Mouse (Mus musculus) kidney, adult 2 months (tissue): ENCODE measurements around the gene Hist1h4k. TPM values are rescaled to one million over a fixed set of nuclear protein-coding genes. Genes with fewer than 3 reads are reported as not detected.
"Not testable (repeated sequence)": the region's sequence is repeated elsewhere in the genome, so short reads cannot be mapped to it uniquely, and the experiment has no call there.

ENCODE experiments used
- DNase-seq: peaks from one replicate; pipeline ENCODE4 v3.0.0; 2021
- H3K27ac ChIP-seq: fragments of 200-500 bp; 2 replicates; pipeline ENCODE4 v1.5.1; 2012; ENCODE audit warnings: low read depth, low read length, control low read depth, inconsistent platforms; ENCODE audit not compliant: insufficient read depth
- H3K27me3 ChIP-seq: fragments of 200-500 bp; replicated peaks from 2 replicates; pipeline ENCODE4 v1.6.1; 2012; ENCODE audit warnings: mild to moderate bottlenecking, moderate library complexity, low read length, inconsistent platforms; ENCODE audit not compliant: control insufficient read depth, insufficient read depth
- H3K36me3 ChIP-seq: fragments of 200-500 bp; 2 replicates; pipeline ENCODE4 v1.6.1; 2012; ENCODE audit warnings: mild to moderate bottlenecking, moderate library complexity, low read length, inconsistent platforms; ENCODE audit not compliant: control insufficient read depth, insufficient read depth
- H3K4me1 ChIP-seq: fragments of 200-500 bp; 2 replicates; pipeline ENCODE4 v1.6.1; 2011; ENCODE audit warnings: low read length; ENCODE audit not compliant: control insufficient read depth, insufficient read depth
- H3K4me3 ChIP-seq: fragments of 200-500 bp; 2 replicates; pipeline ENCODE4 v1.5.1; 2011; ENCODE audit warnings: mild to moderate bottlenecking, low read depth, low read length, control low read depth; ENCODE audit not compliant: insufficient read depth
- CTCF ChIP-seq: fragments of 200-500 bp; conservative IDR thresholded peaks from 2 replicates; pipeline ENCODE4 v1.5.1; 2011; ENCODE audit warnings: low read depth, mild to moderate bottlenecking, control low read depth, low read length, moderate library complexity, mixed read lengths; ENCODE audit not compliant: insufficient read depth, insufficient read length
- POLR2A ChIP-seq: fragments of 200-500 bp; IDR thresholded peaks from one replicate; pipeline ENCODE4 v1.6.1; 2011; ENCODE audit warnings: low read depth, low read length, control low read depth
- WGBS: fragments of 180-500 bp; shearing (Covaris S2); methylation state at CpG from one replicate; pipeline ENCODE4 v1.1.7; 2018; 5-methylcytosine and 5-hydroxymethylcytosine counted together
- polyA plus RNA-seq: library from polyadenylated mRNA; depleted of rRNA; stranded (reverse); fragments of >200 nt; gene quantifications from 2 replicates; pipeline ENCODE4 v1.2.3, GENCODE M21; 2012

The Hist1h4k gene
- polyA plus RNA-seq, 1 experiment: 6.8 TPM

DNA sequence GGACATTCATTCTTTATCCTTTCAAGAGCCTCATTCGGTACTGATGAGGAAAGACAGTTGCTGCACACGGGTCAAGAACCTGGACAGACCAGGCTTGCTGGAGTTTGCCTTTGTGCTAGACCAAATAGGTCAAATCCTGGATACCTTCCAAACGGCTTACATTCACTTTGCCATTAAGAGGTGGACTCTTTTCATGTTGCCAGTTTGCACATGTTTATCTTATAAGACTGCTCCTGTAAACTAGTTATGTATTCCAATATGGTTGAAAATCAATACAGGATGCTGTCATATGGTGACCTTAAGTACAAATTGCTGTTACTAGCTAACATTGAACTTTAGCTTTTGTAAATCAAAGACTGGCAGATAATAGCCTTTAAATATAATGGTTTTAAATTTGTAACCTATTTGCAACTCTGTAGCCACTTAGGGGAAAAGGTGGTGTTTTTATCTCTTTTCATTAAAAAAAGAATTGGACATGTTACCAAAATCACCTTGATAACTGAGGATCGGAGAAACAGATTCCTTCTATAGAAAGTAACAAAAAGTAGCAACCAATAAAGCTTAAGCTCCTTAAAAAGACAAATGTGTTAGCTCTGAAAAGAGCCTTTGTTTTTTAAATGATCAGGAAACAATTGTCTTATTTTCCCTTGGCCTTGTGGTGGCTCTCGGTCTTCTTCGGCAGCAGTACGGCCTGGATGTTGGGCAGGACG, 36.0 kb upstream of the Hist1h4k start:
- no peak for TF ChIP-seq CTCF
- no peak for TF ChIP-seq POLR2A
- Histone ChIP-seq H3K27ac (no peak overlapping the region), H3K4me1 (no peaks in the 10 kb centered on the region), H3K27me3 (no peaks in the 10 kb centered on the region; the same call in none of the 2 replicates), H3K36me3 (no peaks in the 10 kb centered on the region), H3K4me3 (no peak overlapping the region)
- DNase-seq: no peak
- 21% methylated on average over 8 of the region's 8 CpGs for WGBS

DNA sequence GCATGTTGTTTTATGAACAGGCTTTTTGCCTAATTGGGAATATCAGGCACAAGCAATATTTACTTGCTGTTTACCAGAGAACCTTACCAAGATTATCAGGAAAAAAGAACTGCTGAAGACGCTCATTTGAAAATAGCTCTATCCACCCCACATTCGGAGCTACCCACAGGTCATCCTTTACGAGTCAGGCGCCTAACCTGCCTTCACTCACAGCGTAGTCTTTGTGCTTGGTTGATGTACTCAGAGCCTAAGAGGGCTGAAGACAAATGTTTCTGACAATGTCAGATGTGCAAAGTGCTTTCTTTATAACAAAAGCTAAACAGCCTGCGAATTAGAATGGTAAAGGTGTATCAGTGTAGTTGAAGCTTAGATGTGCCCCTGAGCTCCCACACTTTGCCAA, 34.0 kb upstream of the Hist1h4k start:
- H3K27ac ChIP-seq: no peak overlapping the region
- no peaks in the 10 kb centered on the region; the same call in none of the 2 replicates for H3K27me3 ChIP-seq
- H3K36me3 ChIP-seq: no peaks in the 10 kb centered on the region
- H3K4me3 ChIP-seq: no peak overlapping the region
- no peak for TF ChIP-seq POLR2A
- TF ChIP-seq CTCF: no peak
- no peaks in the 10 kb centered on the region; the same call in 1 of the 2 replicates for H3K4me1 ChIP-seq
- no peak for DNase-seq
- WGBS: 58% methylated on average over 6 of the region's 6 CpGs

DNA sequence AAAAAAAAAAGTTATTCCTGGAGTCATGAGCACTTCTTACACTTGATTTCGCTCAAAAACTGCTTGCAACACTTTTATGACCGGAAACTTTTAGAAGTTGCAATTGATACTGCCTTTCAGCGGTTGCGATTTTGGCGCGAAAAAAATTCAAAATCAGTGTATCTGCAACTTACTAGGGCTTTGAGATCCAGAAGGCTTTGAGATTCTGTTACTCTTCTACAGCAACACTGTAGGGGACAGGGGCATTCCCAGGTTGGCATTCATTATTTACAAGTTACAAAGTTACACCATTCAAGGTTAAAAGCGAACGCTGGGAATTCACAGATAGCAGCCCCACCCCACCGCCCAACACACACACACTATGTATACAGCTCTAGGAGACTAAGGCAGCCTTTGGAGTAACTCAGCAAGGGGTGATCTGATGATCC, 33.4 kb upstream of the Hist1h4k start:
- 6% methylated on average over 9 of the region's 9 CpGs for WGBS
- Histone ChIP-seq H3K27me3 (no peaks in the 10 kb centered on the region; the same call in none of the 2 replicates), H3K36me3 (no peaks in the 10 kb centered on the region), H3K27ac (no peak overlapping the region), H3K4me3 (no peak overlapping the region), H3K4me1 (no peaks in the 10 kb centered on the region; the same call in 1 of the 2 replicates)
- TF ChIP-seq POLR2A (no peak), CTCF (no peak)
- DNase-seq: no peak

DNA sequence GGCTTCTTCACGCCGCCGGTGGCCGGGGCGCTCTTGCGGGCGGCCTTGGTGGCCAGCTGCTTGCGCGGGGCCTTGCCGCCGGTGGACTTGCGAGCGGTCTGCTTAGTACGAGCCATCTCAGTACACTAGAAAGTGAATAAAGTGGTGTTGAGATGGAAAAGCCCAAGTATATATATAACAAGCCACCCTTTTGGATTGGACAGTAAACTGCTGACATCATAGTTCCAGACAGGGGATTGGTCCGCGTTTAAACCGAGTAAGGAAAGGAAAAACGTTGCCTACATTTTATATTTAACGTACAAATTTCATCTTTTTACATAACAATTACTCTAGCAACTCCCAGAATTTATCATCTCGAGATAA, 32.9 kb upstream of the Hist1h4k start, which contains the start of gene Hist1h3i:
Hist1h3i (minus strand) TSS at position 116 of the 363 bp plus-strand sequence.
- Histone ChIP-seq H3K27ac (no peak within 1 kb of the TSS), H3K4me1 (no peaks in the 10 kb centered on the region; the same call in 1 of the 2 replicates), H3K4me3 (peak within 1 kb of the TSS; percentile 42; the same call in 1 of the 2 replicates), H3K36me3 (no peaks in the 10 kb centered on the region), H3K27me3 (no peaks in the 10 kb centered on the region; the same call in none of the 2 replicates)
- WGBS: under 1% methylated on average over 15 of the region's 20 CpGs
- TF ChIP-seq CTCF (no peak), POLR2A (no peak)
- peak; percentile 76 for DNase-seq

DNA sequence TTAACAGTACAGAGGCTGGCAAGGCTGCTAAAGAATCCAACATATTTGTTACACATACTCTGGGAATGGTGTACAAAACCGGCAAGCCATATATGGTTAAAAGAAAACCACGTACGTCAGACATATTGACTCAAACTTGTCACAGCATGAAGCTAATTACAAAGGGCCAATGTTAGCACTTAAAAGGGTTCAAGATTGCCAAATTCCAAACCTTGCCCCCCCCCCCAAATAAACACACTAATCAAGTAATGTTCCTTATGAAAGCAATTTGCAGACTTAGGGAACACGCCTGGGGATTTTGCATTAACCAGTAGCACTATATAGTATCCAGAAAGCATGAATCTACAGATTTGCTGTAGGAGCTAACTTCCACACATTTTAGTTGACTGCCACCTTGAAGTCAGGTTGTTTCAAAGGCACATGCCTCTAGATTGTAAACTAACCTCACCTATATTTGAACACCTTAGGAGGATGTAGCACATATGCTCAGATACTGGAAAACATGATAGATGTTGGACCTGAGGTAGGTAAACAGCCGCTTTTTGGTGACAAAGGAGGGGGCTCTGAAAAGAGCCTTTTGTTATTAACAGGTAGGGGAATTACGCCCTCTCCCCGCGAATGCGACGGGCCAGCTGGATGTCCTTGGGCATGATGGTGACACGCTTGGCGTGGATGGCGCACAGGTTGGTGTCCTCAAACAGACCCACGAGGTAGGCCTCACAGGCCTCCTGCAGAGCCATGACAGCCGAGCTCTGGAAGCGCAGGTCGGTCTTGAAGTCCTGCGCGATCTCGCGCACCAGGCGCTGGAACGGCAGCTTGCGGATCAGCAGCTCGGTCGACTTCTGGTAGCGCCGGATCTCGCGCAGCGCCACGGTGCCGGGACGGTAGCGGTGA, 32.3 kb upstream of the Hist1h4k start:
- not testable (repeated sequence) for H3K27ac ChIP-seq, H3K36me3 ChIP-seq, H3K4me1 ChIP-seq, H3K27me3 ChIP-seq, DNase-seq
- H3K4me3 ChIP-seq: peak overlapping the region; percentile 42; the same call in 1 of the 2 replicates
- WGBS: 6% methylated on average over 23 of the region's 35 CpGs

DNA sequence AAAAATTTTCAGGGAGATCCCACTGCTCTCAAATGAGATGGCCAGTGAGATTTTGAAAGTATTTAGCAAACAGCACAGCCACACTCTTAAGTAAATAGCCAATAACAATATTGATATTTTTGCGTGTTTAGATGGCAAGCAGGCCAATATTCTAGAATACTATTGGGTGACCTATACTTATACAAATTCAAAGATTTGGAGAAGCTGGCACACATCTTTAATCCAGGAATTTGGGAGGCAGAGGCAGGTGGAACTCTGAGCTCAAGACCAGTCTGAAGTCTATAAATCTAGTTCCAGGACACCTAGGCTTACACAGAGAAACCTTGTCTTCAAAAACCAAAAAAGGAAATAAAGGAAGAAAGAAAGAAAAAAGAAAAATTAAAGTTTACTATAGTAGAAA, 31.3 kb upstream of the Hist1h4k start:
- Histone ChIP-seq H3K4me3 (no peak overlapping the region), H3K36me3 (no peaks in the 10 kb centered on the region), H3K4me1 (no peaks in the 10 kb centered on the region; the same call in 1 of the 2 replicates), H3K27ac (no peak overlapping the region), H3K27me3 (no peaks in the 10 kb centered on the region; the same call in none of the 2 replicates)
- no peak for DNase-seq
- TF ChIP-seq CTCF: no peak
- no peak for TF ChIP-seq POLR2A
- 95% methylated on average over 1 of the region's 1 CpGs for WGBS
